Mouse (Mus musculus): Measurements from ENCODE around the gene Mocs2.

Mocs2 gene

DNA sequence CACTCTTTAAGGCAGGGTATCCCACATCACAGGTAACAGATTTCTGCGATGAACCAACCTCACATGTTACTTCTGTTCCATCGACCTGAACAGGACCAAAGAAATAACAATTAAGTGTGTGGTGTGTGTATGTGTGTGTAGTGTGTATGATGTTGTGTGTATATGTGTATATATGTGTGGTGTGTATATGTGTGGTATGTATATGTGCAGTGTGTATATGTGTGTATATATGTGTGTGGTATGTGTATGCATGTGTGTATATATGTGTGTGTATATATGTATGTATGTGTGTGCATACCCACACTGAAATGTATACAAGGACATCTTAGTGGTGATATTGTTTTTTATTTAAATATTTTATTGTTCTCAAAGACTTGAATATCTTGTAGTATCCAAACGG lies 36.4 kb downstream of the Mocs2 start:
- DNase-seq: no peak

DNA sequence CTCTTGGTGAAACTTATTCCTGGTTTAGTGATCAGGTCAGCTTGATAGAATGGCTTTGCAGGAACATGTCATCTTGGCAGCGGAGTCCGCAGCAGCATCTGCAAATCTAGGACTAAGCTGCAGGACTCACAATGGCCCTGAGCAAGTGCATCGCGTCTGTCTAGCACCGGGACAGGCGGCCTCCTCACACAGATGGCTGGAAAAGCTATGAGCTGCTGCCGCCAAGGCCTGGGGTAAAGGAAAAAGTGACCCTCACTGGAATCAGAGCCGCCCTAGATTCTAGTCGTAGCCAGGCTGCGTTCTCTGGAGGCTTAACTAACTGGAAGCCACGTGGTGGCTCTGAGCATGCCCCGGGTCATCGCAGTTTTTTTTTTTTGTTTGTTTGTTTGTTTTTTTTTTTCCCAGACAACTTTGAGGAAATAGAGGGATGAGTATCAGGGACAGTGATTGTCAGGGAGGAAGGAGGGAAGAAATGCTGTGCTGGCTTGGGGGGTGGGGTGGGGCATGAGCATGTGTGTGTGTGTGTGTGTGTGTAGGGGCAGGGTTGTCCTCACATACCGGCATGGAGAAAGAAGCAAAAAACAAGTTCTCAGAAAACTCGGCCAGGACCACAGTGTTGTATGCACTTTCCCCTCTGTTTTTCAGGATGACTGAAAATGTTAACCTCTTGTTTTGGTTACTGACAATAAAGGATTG lies 37.7 kb downstream of the Mocs2 start:
- no peak for DNase-seq

DNA sequence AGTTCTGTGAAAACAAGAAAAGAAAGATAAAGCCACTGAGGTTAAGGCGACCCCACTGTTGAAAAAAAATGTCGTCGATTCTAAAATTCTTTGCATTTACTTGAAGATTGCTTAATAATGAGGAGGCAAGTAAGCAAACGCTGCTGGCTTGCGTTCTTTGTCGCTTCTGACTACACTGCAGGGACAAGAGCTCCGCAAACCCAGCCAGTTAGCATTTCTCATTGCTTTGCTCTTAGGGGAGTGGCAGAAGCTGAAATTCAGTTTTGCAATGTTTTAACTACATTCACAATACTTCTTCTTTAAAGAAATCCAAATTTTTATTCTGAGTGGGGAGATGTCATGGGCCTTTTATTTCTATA lies 38.2 kb downstream of the Mocs2 start:
- no peak for DNase-seq

DNA sequence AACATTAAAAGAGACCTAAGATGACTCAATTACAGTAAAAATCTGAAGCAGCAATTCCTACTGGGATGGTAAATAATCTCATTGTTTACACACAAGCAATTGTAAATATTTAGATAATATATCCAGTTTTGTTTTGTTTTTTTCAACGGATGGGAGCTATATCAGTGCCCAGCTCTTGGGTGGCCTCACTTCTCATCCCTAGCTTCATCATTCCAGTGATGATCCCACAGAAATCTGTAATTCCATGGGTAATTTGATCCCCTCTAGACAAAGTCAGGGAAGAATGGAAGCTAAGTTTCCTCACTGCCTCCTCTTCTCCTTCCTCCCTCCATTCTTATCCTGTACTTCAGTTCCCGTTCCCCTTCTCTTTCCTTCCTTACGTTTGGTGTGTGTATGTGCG lies 39.5 kb downstream of the Mocs2 start:
- no peak for DNase-seq

DNA sequence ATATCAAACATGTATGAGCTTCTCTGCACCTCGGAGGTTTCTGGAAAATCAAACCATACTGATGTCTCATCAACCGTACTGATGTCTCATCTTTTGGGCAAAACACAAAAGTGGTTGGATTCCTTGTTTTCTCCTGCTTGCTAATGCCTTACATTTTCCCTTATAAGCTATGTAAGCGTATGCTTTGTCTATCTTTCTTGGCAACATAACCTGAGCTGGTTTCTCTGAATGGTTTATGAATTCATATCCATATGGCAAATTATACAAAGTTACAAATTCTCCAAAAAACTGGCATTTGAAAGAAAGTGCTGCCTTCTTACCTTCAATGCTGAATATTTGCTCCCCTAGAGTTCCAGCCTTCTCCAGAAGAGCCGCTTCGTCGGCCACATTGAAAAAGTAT lies 56.7 kb downstream of the Mocs2 start:
- DNase-seq: no peak

DNA sequence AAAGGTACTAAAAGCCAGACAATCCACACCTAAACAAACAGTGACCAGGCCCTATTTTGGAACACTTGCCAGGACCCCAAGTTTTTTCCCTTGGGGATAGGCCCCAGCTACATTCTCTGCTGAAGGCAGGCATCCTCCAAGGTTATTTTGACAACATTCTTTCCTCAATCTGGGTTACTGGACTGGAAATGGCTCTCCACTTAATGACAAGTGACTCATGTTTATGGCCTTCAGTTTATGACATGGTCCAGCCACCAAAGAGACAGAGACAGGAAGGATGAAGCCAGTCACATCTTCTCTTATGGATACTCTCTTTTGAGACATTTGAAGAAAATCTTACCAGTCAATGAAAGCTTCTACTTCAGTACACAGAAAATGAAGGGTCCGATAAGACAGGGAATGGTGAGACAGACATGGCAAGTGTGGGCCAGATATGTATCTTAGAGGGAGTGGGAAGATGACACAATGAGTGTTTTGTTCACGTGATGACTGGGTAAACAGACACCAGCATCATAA lies 58.0 kb downstream of the Mocs2 start:
- DNase-seq: no peak

DNA sequence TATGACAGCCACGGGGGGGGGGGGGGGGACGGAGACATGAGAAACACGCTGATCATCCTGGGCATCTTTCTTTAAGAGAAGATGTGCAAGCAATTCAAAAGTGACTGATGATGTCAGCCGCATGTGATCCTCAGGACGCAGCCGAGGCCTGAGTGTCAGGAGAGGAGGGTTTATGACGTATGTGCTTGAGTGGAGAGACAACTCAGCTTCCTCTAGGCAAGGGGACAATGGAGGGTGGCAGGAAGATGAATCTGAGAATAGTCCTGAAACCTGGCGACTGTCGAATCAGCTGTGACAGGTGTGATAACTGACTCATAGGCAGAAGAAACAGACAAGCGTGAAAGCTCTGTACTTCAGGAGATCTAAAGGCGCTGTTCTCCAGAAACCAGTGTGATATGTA lies 60.6 kb downstream of the Mocs2 start:
- no peak for DNase-seq
